Mouse (Mus musculus) olfactory bulb, adult 2 months (tissue): ENCODE results near the gene Rarres1.

ENCODE experiments used
- CTCF ChIP-seq: fragments of 200-500 bp; IDR thresholded peaks from 2 replicates; pipeline ENCODE4 v1.5.1; 2012; ENCODE audit warnings: low read depth, mild to moderate bottlenecking, low read length, moderate library complexity; ENCODE audit not compliant: insufficient read depth
- POLR2A ChIP-seq: fragments of 200-500 bp; IDR thresholded peaks from 2 replicates; pipeline ENCODE4 v1.6.1; 2012; ENCODE audit warnings: mild to moderate bottlenecking, low read depth, low read length, moderate library complexity; ENCODE audit not compliant: insufficient read depth

DNA sequence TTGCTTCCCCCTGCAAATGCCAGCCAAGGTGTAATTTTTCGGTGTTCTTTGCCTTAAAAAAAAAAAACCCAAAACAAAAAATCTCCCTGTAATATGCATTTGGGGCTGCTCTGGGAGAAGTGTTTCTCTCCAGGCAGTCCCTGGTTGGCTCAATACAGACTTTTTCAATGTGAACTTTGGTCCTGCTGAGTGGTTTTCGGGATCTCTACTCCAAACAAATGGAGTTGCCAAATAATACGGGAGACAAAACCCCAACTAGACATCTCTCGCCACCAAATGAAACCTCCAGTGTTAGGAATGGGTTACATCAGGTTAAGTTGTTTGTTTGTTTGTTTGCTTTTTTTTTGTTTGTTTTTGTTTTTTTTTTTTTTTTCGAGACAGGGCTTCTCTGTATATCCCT lies 39.9 kb upstream of the Rarres1 start:
- no peak for TF ChIP-seq CTCF
- no peak for TF ChIP-seq POLR2A
